Mouse (Mus musculus) left cerebral cortex, postnatal 25 days (tissue): ENCODE data around the gene Meis3. TPM values are rescaled to one million over a fixed set of nuclear protein-coding genes. Genes with fewer than 3 reads are reported as not detected.

Experiments used
- DNase-seq, 2 experiments: peaks; one replicate each; pipeline ENCODE4 v3.0.0; 2022; ENCODE audit warnings: low spot score in 2 of 2, mixed read lengths in 1 of 2
- intact Hi-C: fragments of 180-260 bp; cut with DNase I; formaldehyde crosslinking; loops from one replicate; pipeline ENCODE4 v1.15.1; 2025
- total RNA-seq, 2 experiments: library from RNA; stranded (reverse); gene quantifications; 2 replicates each; pipeline ENCODE4 v1.2.3; 2021

Meis3 gene
- total RNA-seq, 2 experiments from 2014 or later, result 33.3 to 43.5 TPM

DNA sequence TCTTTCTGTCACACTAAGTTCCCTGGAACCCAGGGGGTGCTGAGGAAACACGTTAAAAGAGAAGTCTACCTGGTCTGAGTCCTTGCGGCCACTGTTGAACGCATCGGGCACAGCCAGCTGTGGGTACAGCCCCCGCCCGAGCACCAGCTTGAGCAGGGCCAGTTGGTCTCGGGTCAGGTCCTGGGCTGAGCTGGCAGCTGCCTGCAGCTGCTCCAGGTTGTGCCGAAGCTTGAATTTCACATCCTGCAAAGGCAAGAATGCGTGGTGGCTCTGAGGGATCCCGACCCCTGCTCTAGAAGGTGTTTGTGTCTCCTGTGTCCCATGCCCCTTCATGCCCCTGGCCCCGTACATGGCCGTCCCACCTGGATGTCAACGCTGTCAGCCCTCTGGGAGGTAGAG lies 28.6 kb downstream of the Meis3 start:
- intact Hi-C loops, result no loop called here
- no peak for DNase-seq

GRCm38 (mm10) chr7:16204791-16205190 lies 29.9 kb downstream of the Meis3 start:
- intact Hi-C loops, result no loop called here
- DNase-seq, result no peak

- intact Hi-C loops, result no loop called here
- DNase-seq, result no peak
These were observed 32.2 kb downstream of the Meis3 start for GRCm38 (mm10) chr7:16207076-16207475.

DNA sequence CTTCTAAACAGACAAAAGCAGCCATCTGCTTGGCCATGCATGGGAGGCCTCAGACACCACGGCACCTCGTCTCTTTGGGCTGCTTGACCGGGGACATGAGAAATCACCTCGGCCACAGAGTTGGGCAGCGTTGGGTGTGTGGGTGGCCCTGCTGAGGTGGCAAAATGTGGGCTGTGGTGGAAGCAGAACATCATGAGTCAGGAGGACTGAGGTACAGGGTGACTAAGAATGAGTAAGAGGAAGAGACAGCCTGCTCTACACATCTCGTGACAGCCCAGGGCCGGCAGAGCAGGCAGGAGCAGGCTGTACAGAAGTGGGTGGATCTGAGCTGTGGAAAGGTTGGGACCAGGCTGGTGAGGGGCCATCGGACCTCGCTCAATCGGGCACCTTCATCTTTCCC lies 32.6 kb downstream of the Meis3 start:
- intact Hi-C loops, result no loop called here
- DNase-seq, result peak; percentile 54 to 85

DNA sequence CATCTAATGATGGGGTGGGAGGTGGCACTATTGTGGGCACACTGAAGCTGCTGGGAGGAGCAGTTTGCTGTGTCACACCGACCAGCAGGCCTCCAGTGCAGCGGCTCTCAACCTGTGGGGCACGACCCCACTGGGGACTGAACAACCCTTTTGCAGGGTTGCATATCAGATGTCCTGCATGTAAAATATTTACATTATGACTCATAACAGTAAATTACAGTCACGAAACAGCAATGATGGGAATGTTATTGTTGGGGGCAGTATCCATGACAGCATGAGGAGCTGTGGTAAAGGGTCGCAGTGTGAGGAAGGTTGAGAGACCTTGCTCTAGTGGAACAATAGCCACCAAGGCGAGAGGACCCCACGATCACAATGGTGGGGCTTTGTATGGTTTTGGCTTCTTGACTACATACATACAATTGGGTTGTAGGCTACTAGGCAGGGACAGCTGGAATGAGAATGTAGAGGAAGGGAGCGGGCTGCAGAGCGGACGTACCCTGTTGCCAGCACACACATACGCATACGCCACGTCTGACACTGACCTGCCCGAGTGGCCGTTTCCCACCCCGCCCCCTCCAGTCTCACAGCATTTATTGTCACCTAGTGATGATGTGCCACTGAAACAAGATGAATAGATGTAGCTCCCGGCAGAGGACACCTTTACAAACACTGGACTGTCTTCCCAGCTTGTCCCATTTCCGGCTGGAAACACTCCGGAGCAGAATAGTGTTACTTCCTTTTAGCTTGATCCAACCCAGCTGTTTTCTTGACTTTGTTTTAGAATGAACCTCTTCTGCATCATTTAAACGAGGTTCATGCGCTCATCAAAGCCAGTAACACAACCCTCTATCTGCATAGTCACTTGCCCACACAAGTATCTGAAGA lies 34.1 kb downstream of the Meis3 start:
- intact Hi-C loops, result no loop called here

DNA sequence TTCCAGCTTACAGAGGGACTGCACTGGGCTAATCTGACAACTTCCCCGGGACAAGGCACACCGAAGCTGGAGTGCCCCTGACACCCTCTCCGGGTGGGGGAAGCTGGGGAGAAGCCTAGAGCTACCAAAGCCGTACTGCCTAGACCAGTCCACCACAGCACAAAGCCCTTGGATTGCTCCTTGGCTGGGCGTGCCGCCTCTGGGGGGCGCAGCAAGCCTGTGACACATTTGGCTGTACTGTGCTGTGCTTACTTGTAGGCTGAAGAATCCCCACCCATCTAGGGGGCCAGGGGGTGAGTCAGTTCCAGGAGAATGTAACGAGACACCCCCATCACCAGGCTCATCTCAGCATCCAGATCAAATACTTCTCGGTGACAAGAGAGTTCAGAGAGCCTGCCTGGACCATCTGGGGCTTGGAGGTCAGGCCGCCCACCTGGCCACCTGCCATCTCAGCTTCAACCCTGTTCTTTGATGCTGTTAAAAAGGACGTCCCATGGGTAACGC lies 36.0 kb downstream of the Meis3 start:
- intact Hi-C loops, result no loop called here
- DNase-seq, result no peak

More for the DNA sequence above, 34.1 kb downstream of the Meis3 start:
- DNase-seq, result no peak

GRCm38 (mm10) chr7:16213196-16213595 lies 38.3 kb downstream of the Meis3 start:
- DNase-seq, result no peak
- intact Hi-C loops, result no loop called here

DNA sequence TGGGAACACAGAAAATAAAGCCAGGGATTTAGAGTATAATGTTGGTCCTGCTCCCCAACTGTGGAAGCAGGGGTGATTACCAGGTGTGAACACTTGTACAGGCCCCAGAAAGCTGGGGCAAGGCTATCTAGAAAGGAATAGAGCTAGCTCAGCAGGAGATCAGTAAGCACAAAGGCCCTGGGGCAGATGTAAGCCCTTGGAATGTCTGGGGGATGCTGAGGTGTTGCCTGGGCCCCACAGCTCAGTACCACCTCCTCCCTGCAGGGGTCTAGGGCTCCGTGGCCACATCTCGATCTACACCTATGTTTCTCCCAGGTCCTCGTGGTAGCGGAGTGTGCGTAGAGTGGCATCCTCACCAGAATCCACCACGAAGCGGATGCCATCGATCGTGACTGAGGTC lies 39.1 kb downstream of the Meis3 start:
- DNase-seq, result no peak
- intact Hi-C loops, result no loop called here

GRCm38 (mm10) chr7:16221582-16222272 lies 46.8 kb downstream of the Meis3 start, which contains the start of gene Dhx34:
Dhx34 (minus strand) TSS chr7:16222037.
- peak; percentile 95 to 97 for DNase-seq
- intact Hi-C loops, result no loop called here

- intact Hi-C loops, result no loop called here
These were observed 55.0 kb downstream of the Meis3 start for GRCm38 (mm10) chr7:16229869-16230268.

More at GRCm38 (mm10) chr7:16229869-16230268, 55.0 kb downstream of the Meis3 start:
- DNase-seq, result no peak

Other genes with a start within 250 kb of the Meis3 start
- 100 to 1,000 TPM in 1 of 2 experiments, 10 to 100 TPM in 1; 98.5 to 104 TPM for gene Nop53, start 229.0 kb upstream of the Meis3 start, total RNA-seq
- gene Ehd2, start 207.5 kb upstream of the Meis3 start, total RNA-seq, result 1 to 10 TPM; 4.7 to 8.4 TPM
- gene Bicra, start 127.2 kb upstream of the Meis3 start, total RNA-seq, result 10 to 100 TPM; 12.6 to 14.3 TPM
- gene Zfp541, start 113.3 kb upstream of the Meis3 start, total RNA-seq, result under 1 TPM; 0.50 TPM
- 100 to 1,000 TPM; 264 to 272 TPM for gene Napa, start 76.6 kb upstream of the Meis3 start, total RNA-seq
- gene Kptn, start 55.2 kb upstream of the Meis3 start, total RNA-seq, result 10 to 100 TPM; 36.0 to 42.7 TPM
- 100 to 1,000 TPM; 263 to 264 TPM for gene Slc8a2, start 45.3 kb upstream of the Meis3 start, total RNA-seq
- gene Dhx34, start 46.9 kb downstream of the Meis3 start, total RNA-seq, result 10 to 100 TPM in 1 of 2 experiments, 1 to 10 TPM in 1; 9.5 to 11.1 TPM
- gene C5ar2, start 69.1 kb downstream of the Meis3 start, total RNA-seq, result under 1 TPM; 0.71 to 0.87 TPM
- 1 to 10 TPM in 1 of 2 experiments, under 1 TPM in 1; 0.78 to 2.2 TPM for gene C5ar1, start 84.5 kb downstream of the Meis3 start, total RNA-seq
- gene Inafm1, start 98.5 kb downstream of the Meis3 start, total RNA-seq, result 10 to 100 TPM; 32.5 to 34.8 TPM
- gene Ccdc9, start 111.7 kb downstream of the Meis3 start, total RNA-seq, result 10 to 100 TPM; 81.6 to 86.9 TPM
- 10 to 100 TPM in 1 of 2 experiments, 1 to 10 TPM in 1; 9.2 to 10.9 TPM for gene Bbc3, start 133.3 kb downstream of the Meis3 start, total RNA-seq
- 100 to 1,000 TPM; 105 to 120 TPM for gene Sae1, start 212.7 kb downstream of the Meis3 start, total RNA-seq
- 10 to 100 TPM; 58.6 to 58.8 TPM for gene Zc3h4, start 225.8 kb downstream of the Meis3 start, total RNA-seq